Mouse (Mus musculus) testis, postnatal 10 days (tissue): ENCODE results near the gene Mrps35.

Experiments used
- DNase-seq: peaks from one replicate; pipeline ENCODE4 v3.0.0; 2021; ENCODE audit warnings: low spot score

The Mrps35 gene

DNA sequence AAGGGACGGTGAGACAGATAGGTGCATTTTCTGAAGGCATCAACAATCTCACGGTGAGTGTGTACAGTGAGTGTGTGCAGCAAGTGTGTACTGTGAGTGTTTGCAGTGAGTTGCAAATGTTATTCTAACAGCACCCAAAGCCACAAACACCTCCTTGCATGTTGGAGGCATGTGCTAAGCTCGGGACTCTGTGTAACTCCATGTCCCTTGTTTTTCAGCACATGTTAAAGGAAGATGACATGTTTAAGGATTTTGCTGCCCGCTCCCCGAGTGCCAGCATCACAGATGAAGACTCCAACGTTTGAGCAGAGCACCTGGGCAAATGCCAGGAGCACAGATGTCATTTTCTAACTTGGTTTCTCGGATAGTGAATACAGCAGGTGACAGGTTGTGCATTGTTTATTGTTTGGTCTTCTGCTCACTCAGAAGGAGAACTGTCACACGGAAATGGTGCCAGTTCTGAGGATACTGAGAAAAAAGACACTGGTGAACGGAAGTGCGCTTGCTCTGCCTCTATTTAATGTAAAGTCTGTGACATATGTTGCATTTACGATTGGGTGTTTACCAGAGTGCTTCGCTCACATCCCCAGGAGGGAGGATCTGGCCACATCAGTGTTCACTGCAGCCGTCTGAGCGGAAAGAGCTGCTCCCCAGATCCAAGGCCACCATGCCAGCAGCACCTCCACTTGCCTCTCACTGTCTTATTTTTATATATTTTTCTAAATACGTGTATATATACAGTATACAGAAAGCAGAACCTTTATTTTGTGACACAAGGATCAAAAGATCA lies 12.3 kb upstream of the Mrps35 start:
- DNase-seq = no peak

DNA sequence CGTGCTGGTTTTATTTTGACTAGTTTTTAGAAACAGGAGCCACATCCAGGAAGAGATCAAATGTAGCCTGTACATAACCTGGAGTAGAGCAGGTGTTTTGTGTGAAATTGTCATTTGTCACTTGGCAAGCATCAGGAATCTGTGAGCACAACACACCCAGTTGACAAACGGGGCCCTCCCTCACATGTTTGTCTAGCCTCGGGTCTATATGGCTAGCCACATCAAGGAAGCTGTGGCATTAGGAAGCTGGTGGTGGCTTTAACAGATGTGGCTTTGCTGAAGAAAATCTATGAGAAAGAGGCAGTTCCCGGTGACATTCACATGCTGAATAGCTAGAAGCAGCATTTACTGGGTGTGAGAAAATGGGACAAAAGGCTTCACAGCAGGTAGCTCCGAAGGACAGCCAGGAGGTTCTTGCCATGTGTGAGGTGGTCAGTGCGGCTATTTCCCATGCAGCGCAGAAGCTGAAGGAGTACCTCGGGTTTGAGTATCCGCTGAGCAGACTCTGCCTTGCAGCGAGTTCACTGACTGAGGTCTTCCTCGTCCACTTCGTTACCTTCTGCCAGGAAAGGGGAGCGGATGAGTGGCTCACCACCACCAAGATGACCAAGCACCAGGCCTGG lies 10.2 kb upstream of the Mrps35 start, which contains the start of gene Rep15:
Rep15 (plus strand) TSS at position 282 of the 623 bp plus-strand sequence.
- DNase-seq = no peak

- DNase-seq = no peak
Measured at GRCm38 (mm10) chr6:147043633-147044032, 1.1 kb downstream of the Mrps35 start.

GRCm38 (mm10) chr6:147049239-147049805 lies 6.8 kb downstream of the Mrps35 start:
- no peak for DNase-seq

DNA sequence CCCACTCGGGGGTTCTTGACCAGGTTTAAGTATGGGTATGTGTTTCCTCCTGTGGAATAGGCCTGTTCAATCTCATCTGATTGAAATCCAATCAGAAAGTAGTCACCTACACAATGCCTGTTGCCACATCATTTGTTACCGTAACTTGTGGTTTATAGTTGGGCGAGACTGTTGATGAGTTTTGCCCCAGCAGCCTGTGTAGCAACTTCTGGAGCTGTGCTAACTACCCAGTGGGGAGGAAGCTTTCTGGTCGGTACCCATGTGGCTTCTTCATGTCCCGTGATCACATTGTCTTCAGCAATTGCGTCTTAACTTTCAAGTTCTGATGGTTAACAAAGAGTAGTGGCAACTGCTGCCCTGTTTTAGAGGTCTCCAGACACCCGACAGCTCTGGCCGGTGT lies 9.1 kb downstream of the Mrps35 start:
- peak; percentile 34 for DNase-seq

DNA sequence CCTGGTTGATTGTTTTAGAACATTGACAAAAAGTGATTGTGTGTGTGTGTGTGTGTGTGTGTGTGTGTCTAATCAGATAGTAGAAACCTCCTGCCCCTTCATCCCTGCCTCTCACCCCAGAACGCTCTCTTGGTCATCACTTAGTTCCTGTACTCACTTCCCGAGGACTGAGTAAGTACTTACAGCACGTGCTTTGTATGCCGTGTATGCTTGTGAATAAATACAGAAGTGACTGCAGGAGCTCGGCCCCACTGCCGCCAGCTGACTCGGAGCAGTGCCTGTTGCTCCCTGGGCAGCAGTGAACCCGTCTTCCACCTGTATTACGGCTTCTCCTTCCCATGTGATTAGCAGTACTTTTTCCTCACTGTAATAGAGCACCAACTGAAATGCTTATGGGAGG lies 9.9 kb downstream of the Mrps35 start:
- DNase-seq = no peak

DNA sequence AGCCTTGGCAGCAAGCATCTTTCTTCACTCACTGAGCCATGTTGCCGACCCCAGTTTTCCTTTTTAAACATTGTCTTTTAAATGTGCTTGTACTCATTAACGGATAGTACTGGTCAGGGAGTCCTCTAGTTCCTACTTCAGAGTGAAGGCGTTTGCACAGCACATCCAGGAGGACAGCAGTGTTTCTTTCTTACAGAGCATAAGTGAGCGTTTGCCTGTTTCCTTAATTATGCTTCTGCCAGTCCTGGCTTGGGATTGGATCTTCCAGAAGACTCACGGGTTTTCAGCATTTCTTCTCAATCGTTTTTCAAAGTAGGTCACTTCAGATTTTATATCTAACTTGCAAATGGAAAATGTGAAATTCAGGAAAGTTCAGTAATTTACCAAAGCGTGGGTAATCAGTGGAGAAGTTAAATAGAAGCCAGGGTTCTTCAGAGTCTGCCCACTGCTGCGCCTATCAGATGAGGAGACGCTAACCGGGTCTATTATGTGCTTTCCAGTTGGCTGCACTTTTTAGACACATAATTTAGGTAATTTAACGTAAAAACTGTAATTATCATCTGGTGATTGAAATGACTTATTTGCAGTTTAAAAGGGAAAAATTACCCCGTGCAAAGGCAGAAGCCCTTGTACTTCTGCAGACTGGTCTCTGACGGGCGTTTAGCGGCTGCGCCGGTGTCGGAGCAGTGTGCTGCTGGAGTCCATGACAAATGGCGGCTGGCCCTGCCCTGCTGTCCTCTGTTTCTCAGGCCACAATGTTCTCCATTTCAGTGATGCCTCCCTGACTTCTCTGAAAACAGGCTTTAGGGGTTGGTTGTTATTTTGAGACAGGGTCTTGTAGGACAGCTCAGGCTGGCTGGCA lies 11.5 kb downstream of the Mrps35 start:
- DNase-seq = no peak

- DNase-seq = no peak
Measured at GRCm38 (mm10) chr6:147055374-147055977, 12.9 kb downstream of the Mrps35 start.

DNA sequence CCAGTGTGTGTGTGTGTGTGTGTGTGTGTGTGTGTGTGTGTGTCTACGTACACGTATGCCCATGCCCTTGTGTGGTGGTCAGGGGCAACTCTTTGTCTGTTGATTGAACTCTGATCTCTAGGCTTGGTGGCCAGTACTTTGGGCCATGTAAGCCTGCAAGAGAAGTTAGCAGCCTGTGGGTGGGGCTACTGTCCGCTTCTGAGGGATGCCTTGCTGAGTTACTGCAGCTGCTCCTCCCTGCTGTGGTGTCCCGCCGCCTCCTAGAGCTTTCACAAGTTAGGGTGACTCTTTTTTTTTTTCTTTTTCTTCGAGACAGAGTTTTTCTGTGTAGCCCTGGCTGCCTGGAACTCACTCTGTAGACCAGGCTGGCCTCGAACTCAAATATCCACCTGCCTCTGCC lies 16.8 kb downstream of the Mrps35 start:
- DNase-seq = peak; percentile 49

DNA sequence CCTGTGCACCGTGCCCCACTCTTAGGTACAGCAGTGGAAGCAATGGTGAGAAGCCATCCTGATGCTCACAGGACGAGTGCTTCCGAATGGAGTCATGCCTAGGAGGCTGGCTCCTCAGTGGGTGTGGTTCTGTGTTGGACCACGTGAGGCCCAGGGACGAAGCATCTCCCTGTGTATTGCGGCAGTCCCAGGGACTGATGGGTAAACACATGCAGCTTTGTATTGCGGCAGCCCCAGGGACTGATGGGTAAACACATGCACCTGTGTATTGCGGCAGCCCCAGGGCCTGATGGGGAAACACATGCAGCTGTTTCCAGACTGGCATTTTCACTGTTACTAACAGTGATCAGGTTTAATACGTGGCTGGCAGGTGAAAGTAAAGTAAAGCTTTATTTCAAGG lies 19.1 kb downstream of the Mrps35 start:
- peak; percentile 30 for DNase-seq

DNA sequence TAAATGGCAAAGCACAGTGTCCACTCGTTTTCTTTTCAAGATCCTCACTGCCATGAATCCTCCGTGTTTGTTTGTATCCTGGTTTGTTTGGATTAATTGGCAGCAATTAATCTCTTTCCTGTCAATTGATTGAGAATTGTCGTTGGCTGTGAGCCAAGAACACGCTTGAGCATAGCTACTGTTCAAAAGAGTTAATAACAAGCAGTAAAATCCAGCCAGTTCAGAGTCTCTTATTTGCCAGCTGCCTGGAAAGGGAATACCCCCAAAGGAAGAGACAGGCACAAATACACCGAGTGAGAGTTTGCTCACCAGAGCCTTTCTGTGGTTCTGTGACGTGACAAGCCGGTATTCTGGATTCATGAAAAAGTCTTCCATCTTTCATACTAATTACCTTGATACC lies 19.5 kb downstream of the Mrps35 start:
- DNase-seq = peak; percentile 34

- no peak for DNase-seq
Measured at GRCm38 (mm10) chr6:147062694-147063093, 20.1 kb downstream of the Mrps35 start.

GRCm38 (mm10) chr6:147064226-147064943 lies 21.8 kb downstream of the Mrps35 start:
- DNase-seq = no peak

GRCm38 (mm10) chr6:147064944-147065261 lies 22.3 kb downstream of the Mrps35 start:
- DNase-seq = no peak

DNA sequence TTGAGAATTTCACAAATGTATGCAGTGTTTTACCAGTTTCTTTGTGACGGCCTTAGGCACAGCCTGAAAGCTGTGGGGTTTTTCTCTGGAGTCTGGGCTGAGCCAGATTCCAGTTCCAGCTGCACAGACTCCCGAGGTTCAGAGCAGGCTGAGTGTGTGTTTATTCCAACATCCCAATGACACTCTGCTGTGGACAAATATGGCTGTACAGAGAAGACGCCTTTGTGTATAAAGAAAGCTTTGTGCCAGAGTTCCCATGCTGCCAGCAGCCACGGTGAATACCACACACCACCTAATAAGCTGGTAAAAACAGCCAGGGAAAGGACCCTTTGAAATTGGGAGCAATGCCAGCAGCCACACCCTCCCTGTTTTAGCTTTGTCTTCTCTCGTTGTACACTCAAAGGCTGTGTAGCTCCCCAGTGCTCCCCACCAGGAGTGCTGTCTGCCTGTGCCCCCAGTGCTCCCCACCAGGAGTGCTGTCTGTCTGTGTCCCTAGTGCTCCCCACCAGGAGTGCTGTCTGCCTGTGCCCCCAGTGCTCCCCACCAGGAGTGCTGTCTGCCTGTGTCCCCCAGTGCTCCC lies 33.3 kb downstream of the Mrps35 start:
- no peak for DNase-seq

DNA sequence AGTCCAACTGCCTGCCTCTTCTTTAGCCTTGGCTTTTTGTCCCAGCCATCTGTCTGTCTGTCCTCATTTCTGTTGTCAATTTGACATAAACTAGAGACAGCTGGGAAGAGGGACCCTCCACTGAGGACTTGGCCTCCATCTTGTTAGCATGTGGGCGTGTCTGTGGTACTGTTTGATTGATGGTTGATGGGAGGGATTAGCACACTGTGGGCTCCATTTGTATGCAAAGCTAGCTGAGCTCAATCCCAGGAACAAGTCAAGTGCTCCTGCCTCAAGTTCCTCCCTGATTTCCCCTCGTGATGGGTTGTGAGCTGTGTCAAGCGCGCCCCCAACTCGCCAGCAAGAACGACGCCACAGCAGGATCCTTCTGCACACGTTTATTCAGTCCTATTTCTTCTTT lies 34.3 kb downstream of the Mrps35 start:
- DNase-seq = no peak

- no peak for DNase-seq
Measured at GRCm38 (mm10) chr6:147079919-147080318, 37.4 kb downstream of the Mrps35 start.

GRCm38 (mm10) chr6:147085398-147086040 lies 43.0 kb downstream of the Mrps35 start:
- DNase-seq = no peak

- peak; percentile 59 for DNase-seq
Measured at GRCm38 (mm10) chr6:147086594-147087225, 44.1 kb downstream of the Mrps35 start, which contains the start of gene Mansc4. TSS of gene Mansc4 (minus strand) at chr6:147087032.

DNA sequence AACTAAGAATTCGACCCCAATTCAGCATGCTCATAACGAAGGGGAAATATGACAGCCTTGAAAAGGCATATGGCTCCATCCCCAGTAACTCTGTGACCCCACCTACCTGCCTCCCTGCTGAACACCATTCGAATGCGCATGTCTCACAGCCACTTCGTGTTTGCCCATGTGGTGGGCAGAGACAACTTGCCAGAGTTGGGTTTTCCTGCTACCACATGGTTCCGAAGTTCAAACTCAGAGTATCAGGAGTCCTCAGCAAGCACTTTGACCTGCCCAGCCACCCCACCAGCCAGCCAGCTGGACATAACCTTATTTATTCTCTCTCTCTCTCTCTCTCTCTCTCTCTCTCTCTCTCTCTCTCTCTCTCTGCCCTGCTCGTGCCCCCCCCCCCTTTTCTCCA lies 45.2 kb downstream of the Mrps35 start:
- no peak for DNase-seq
